Mouse (Mus musculus): Measurements from ENCODE around the gene Shb. TPM values are rescaled to one million over a fixed set of nuclear protein-coding genes. Genes with fewer than 3 reads are reported as not detected.
"Not testable (repeated sequence)": the region's sequence is repeated elsewhere in the genome, so short reads cannot be mapped to it uniquely, and the experiment has no call there.

The Shb gene
- polyA plus RNA-seq, 1 experiment from 2014 or later, result 8.2 TPM

DNA sequence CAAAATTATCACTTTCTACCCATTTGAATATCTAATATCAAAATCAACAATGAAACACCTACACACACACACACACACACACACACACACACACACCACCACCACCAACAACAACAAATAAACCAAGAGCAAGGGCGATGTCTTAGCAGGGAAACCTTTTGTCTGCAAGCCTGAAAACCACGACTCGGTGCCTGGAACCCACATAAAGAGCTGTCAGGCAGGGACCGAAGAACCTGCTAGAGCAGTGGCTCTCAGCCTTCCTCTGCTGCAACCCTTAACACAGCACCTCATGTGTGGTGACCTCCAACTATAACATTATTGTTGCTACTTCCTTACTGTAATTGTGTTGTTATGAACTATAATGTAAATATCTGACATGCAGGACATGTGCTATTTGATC lies 130.0 kb downstream of the Shb start:
- Histone ChIP-seq H3K4me2 (ENCODE audit: low read depth, low read length, severe bottlenecking) (no peak overlapping the region), H3K4me3 (ENCODE audit: low read depth, low read length) (no peak overlapping the region), H3K4me1 (replicated peaks; ENCODE audit: control insufficient read depth, insufficient read depth, low read length) (peaks cover 8% of the 10 kb centered on the region), H3K9me3 (ENCODE audit: control insufficient read depth, low read length) (no peaks in the 10 kb centered on the region), H3K27ac (ENCODE audit: low read depth, low read length) (no peak overlapping the region), H3K27me3 (ENCODE audit: control insufficient read depth, insufficient read depth, low read length) (no peaks in the 10 kb centered on the region), H3K36me3 (ENCODE audit: control insufficient read depth, insufficient read depth, low read length) (peaks cover 15% of the 10 kb centered on the region), H3K9ac (ENCODE audit: low read length) (no peak overlapping the region)
- DNase-seq (ENCODE audit: low spot score), result no peak
- 98% methylated on average over 4 of the region's 4 CpGs for WGBS
- no peak for ATAC-seq (replicated peaks; ENCODE audit: low FRiP score)

DNA sequence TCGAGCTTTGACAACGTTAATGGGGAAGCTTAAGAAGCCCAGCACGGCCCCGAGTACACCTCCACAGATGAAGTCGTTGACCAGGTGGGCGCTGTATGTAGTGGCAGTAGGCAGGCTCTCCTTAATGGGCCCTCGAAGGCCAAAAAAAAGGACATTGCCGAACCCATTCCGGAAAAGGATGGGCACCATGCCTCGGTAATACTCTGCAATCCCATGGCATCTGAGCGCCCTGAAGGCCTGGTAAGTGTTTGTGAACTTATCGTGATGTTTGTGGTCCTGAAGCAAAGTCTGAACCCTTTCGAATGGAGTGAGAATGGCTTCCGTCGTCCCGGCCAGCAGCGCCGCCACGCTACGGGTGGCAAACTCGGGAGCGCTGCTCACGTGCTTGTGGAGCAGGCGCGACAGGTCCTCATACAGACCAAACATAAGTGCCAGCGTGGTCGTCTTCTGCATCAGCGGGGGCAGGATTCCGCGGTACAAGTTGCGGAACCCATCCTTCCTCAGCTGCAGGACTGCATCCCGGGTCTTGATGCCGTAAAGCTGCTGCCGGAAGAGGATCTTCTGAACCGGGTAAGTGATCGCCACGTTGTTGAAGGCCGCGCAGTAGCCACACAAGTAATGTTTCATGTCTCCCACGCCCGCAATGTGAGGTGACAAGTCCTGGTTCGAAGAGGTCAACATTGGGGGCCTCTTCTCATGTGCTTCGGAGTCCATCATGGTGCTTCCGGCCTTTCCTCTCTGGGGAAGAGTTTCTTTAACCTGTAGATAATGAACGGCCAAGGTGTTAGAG lies 132.7 kb downstream of the Shb start:
- no peaks in the 10 kb centered on the region for H3K27me3 ChIP-seq (ENCODE audit: control insufficient read depth, insufficient read depth, low read length)
- no peak for ATAC-seq (replicated peaks; ENCODE audit: low FRiP score)
- no peaks in the 10 kb centered on the region for H3K4me1 ChIP-seq (replicated peaks; ENCODE audit: control insufficient read depth, insufficient read depth, low read length)
- no peak overlapping the region for H3K9ac ChIP-seq (ENCODE audit: low read length)
- H3K27ac ChIP-seq (ENCODE audit: low read depth, low read length), result no peak overlapping the region
- no peak for DNase-seq (ENCODE audit: low spot score)
- WGBS, result 95% methylated on average over 45 of the region's 45 CpGs
- H3K36me3 ChIP-seq (ENCODE audit: control insufficient read depth, insufficient read depth, low read length), result peaks cover 15% of the 10 kb centered on the region
- no peak overlapping the region for H3K4me3 ChIP-seq (ENCODE audit: low read depth, low read length)
- no peaks in the 10 kb centered on the region for H3K9me3 ChIP-seq (ENCODE audit: control insufficient read depth, low read length)
- H3K4me2 ChIP-seq (ENCODE audit: low read depth, low read length, severe bottlenecking), result no peak overlapping the region

DNA sequence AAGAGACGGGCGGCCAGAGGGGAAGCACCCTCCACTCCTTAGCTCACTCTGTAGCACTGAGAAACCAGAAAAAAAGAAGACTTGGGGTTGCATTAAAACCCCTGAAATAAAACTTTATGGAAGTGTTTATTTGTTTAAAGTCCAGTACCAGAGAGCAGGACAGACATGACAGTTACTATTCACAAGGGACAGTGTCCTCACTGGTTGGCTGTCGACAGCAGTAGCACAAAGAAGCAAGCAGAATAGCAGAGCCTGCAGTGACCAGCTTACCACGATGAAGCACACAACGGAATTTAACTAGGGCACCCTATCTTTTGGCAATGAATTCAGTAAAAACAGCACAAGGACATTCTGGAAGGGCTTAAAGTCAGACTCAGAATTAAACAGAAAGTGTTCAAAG lies 134.0 kb downstream of the Shb start:
- not testable (repeated sequence) for ATAC-seq (replicated peaks; ENCODE audit: low FRiP score); H3K9me3 ChIP-seq (ENCODE audit: control insufficient read depth, low read length); H3K27ac ChIP-seq (ENCODE audit: low read depth, low read length); H3K4me3 ChIP-seq (ENCODE audit: low read depth, low read length); H3K4me2 ChIP-seq (ENCODE audit: low read depth, low read length, severe bottlenecking); H3K9ac ChIP-seq (ENCODE audit: low read length); H3K4me1 ChIP-seq (replicated peaks; ENCODE audit: control insufficient read depth, insufficient read depth, low read length); DNase-seq (ENCODE audit: low spot score); H3K27me3 ChIP-seq (ENCODE audit: control insufficient read depth, insufficient read depth, low read length)
- 88% methylated on average over 5 of the region's 5 CpGs for WGBS
- peaks cover 13% of the 10 kb centered on the region for H3K36me3 ChIP-seq (ENCODE audit: control insufficient read depth, insufficient read depth, low read length)

DNA sequence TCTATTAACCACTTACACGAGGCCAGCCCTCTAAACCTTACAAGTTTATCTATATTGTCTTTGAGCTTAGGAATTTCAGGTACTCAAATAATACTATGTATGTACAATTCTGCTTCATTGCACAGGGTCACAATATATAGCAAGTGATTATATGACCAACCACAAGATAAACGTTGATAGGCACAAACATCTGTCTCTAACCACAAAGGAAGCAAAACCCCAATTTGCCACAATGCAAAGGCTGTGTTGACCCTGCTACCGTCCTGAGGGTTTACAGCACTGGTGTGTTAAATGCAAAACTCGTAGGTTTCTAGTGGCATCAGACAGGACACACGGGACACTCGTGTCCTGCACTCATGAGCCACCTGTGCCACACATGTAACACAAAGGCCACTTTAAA lies 136.1 kb downstream of the Shb start:
- H3K4me3 ChIP-seq (ENCODE audit: low read depth, low read length); H3K27ac ChIP-seq (ENCODE audit: low read depth, low read length); H3K9ac ChIP-seq (ENCODE audit: low read length); DNase-seq (ENCODE audit: low spot score); H3K4me1 ChIP-seq (replicated peaks; ENCODE audit: control insufficient read depth, insufficient read depth, low read length); ATAC-seq (replicated peaks; ENCODE audit: low FRiP score); H3K4me2 ChIP-seq (ENCODE audit: low read depth, low read length, severe bottlenecking); H3K9me3 ChIP-seq (ENCODE audit: control insufficient read depth, low read length); H3K36me3 ChIP-seq (ENCODE audit: control insufficient read depth, insufficient read depth, low read length); H3K27me3 ChIP-seq (ENCODE audit: control insufficient read depth, insufficient read depth, low read length): not testable (repeated sequence)
- WGBS, result 87% methylated on average over 5 of the region's 6 CpGs

DNA sequence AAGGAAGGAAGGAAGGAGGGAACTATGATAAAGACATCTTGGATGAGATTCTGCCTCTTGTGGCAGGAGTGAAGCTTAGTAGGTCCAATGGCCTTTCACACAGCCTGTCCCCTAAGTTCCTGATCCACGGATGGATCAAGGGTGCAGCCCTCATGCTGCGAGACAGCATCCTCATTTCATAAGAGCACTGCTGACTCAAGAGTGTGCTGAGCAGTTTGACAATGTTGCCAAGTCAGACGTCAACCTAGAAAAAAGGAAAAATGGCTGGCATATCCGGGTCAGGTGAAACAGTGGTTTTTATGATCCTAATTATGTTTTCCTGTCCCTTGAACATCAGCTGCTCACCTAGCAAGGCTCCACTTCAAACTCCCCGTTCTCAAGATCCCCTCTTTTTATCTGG lies 138.6 kb downstream of the Shb start:
- Histone ChIP-seq H3K36me3 (ENCODE audit: control insufficient read depth, insufficient read depth, low read length) (peaks cover 1% of the 10 kb centered on the region; the same call in 1 of the 2 replicates), H3K27ac (ENCODE audit: low read depth, low read length) (no peak overlapping the region), H3K4me2 (ENCODE audit: low read depth, low read length, severe bottlenecking) (no peak overlapping the region), H3K27me3 (ENCODE audit: control insufficient read depth, insufficient read depth, low read length) (no peaks in the 10 kb centered on the region), H3K4me3 (ENCODE audit: low read depth, low read length) (no peak overlapping the region), H3K9me3 (ENCODE audit: control insufficient read depth, low read length) (no peaks in the 10 kb centered on the region), H3K9ac (ENCODE audit: low read length) (no peak overlapping the region), H3K4me1 (replicated peaks; ENCODE audit: control insufficient read depth, insufficient read depth, low read length) (no peaks in the 10 kb centered on the region; the same call in 1 of the 2 replicates)
- ATAC-seq (replicated peaks; ENCODE audit: low FRiP score) (no peak), DNase-seq (ENCODE audit: low spot score) (no peak)
- WGBS, result 87% methylated on average over 5 of the region's 5 CpGs

DNA sequence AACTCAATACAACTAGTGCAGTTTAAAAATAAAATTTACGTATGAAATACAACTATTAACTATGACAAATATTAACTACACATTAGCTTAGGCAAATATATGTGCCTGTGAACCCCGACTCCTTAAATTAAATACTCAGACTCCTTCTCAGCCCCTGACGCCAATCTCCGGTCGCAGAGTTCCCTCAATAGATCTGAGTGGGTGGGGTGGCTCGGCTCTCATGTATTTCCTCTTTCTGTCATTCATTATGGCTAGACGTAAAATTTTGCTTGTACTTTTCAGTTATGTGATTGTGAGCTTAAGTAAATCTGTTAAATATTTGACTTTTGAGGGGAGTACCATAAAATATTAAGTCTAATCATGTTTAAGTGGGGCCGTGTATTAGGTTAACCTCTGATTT lies 139.3 kb downstream of the Shb start:
- no peak overlapping the region for H3K4me3 ChIP-seq (ENCODE audit: low read depth, low read length)
- ATAC-seq (replicated peaks; ENCODE audit: low FRiP score) (no peak), DNase-seq (ENCODE audit: low spot score) (no peak)
- no peaks in the 10 kb centered on the region; the same call in 1 of the 2 replicates for H3K36me3 ChIP-seq (ENCODE audit: control insufficient read depth, insufficient read depth, low read length)
- 87% methylated on average over 8 of the region's 8 CpGs for WGBS
- no peak overlapping the region for H3K27ac ChIP-seq (ENCODE audit: low read depth, low read length)
- no peaks in the 10 kb centered on the region; the same call in 1 of the 2 replicates for H3K4me1 ChIP-seq (replicated peaks; ENCODE audit: control insufficient read depth, insufficient read depth, low read length)
- no peaks in the 10 kb centered on the region for H3K27me3 ChIP-seq (ENCODE audit: control insufficient read depth, insufficient read depth, low read length)
- H3K9ac ChIP-seq (ENCODE audit: low read length), result no peak overlapping the region
- H3K4me2 ChIP-seq (ENCODE audit: low read depth, low read length, severe bottlenecking), result no peak overlapping the region
- no peaks in the 10 kb centered on the region for H3K9me3 ChIP-seq (ENCODE audit: control insufficient read depth, low read length)

DNA sequence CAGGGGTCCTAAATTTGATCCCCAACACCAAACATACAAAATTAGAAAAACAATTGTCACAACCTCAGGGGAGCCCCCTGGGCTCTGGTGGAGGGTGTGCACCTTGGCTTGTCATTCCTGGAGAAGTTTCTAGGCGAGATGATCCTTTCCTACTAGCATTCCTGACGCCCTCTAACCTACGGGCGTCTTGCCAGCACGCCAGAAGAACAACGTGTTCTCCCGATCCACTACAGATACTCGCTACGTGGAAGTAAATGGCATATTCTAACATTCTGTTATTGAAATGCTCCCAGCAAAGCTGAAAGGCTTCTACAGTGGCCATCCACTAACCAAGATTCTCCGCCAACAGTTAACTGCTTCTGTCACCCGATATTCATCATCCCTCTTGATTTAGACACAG lies 139.7 kb downstream of the Shb start:
- Histone ChIP-seq H3K4me2 (ENCODE audit: low read depth, low read length, severe bottlenecking) (no peak overlapping the region), H3K4me3 (ENCODE audit: low read depth, low read length) (no peak overlapping the region), H3K27ac (ENCODE audit: low read depth, low read length) (no peak overlapping the region), H3K9ac (ENCODE audit: low read length) (no peak overlapping the region), H3K4me1 (replicated peaks; ENCODE audit: control insufficient read depth, insufficient read depth, low read length) (no peaks in the 10 kb centered on the region; the same call in 1 of the 2 replicates), H3K9me3 (ENCODE audit: control insufficient read depth, low read length) (no peaks in the 10 kb centered on the region), H3K36me3 (ENCODE audit: control insufficient read depth, insufficient read depth, low read length) (no peaks in the 10 kb centered on the region), H3K27me3 (ENCODE audit: control insufficient read depth, insufficient read depth, low read length) (no peaks in the 10 kb centered on the region)
- DNase-seq (ENCODE audit: low spot score), result no peak
- no peak for ATAC-seq (replicated peaks; ENCODE audit: low FRiP score)
- WGBS, result 81% methylated on average over 11 of the region's 11 CpGs

DNA sequence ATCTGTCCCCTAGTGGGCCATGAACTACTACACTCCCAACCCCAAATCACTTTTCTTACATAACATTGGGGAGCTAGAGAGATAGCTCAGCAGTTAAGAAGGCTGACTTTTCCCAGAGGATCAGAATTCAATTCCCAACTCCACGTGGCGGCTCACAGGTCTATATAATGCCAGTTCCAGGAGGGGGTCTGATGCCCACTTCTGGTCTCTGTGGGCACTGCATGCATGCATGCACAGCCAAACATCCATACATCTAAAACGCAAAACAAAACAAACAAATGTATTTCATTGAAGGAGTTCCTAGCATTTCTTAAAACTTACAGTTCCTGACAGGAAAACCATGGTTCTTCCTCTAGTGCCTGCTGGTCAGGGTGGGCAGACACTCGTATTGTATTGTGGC lies 140.2 kb downstream of the Shb start:
- Histone ChIP-seq H3K4me3 (ENCODE audit: low read depth, low read length) (no peak overlapping the region), H3K9me3 (ENCODE audit: control insufficient read depth, low read length) (no peaks in the 10 kb centered on the region), H3K4me1 (replicated peaks; ENCODE audit: control insufficient read depth, insufficient read depth, low read length) (no peaks in the 10 kb centered on the region; the same call in 1 of the 2 replicates), H3K27me3 (ENCODE audit: control insufficient read depth, insufficient read depth, low read length) (no peaks in the 10 kb centered on the region), H3K36me3 (ENCODE audit: control insufficient read depth, insufficient read depth, low read length) (no peaks in the 10 kb centered on the region), H3K9ac (ENCODE audit: low read length) (no peak overlapping the region), H3K4me2 (ENCODE audit: low read depth, low read length, severe bottlenecking) (no peak overlapping the region), H3K27ac (ENCODE audit: low read depth, low read length) (no peak overlapping the region)
- DNase-seq (ENCODE audit: low spot score), result no peak
- WGBS, result 72% methylated on average over 4 of the region's 4 CpGs
- no peak for ATAC-seq (replicated peaks; ENCODE audit: low FRiP score)

DNA sequence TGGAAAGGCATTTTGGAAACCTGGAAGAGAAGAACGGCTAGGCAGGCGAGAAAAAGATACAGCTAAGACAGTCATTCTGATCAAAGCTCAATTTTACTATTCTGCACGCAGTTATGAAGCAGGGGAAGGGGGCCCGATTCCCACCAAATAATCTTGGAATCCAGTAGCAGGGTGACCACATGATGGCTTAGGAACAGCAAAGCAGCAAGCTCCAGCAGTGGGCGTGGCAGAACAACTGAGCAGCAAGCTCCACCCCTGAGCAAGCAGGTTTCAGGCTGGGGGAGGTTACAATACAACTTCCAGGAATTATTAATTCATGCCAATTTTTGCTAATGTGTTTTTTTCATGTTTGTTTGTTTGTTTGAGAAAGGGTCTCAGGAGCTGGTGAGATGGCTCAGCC lies 145.0 kb downstream of the Shb start:
- DNase-seq (ENCODE audit: low spot score); H3K27ac ChIP-seq (ENCODE audit: low read depth, low read length); H3K9ac ChIP-seq (ENCODE audit: low read length); H3K36me3 ChIP-seq (ENCODE audit: control insufficient read depth, insufficient read depth, low read length); H3K4me1 ChIP-seq (replicated peaks; ENCODE audit: control insufficient read depth, insufficient read depth, low read length); H3K4me2 ChIP-seq (ENCODE audit: low read depth, low read length, severe bottlenecking); H3K27me3 ChIP-seq (ENCODE audit: control insufficient read depth, insufficient read depth, low read length); H3K4me3 ChIP-seq (ENCODE audit: low read depth, low read length); ATAC-seq (replicated peaks; ENCODE audit: low FRiP score); H3K9me3 ChIP-seq (ENCODE audit: control insufficient read depth, low read length): not testable (repeated sequence)
- WGBS, result 92% methylated on average over 5 of the region's 5 CpGs

Measured in forebrain, embryonic 11.5 days (tissue).